Mouse (Mus musculus) hindbrain, embryonic 14.5 days (tissue): ENCODE results near the gene Zbtb4. TPM values are rescaled to one million over a fixed set of nuclear protein-coding genes. Genes with fewer than 3 reads are reported as not detected.

ENCODE experiments used
- ATAC-seq: fragments of 200-750 bp; cut with Nextera tagmentation; 2 replicates; pipeline ENCODE4 v1.8.0; 2017; ENCODE audit warnings: moderate number of reproducible peaks, mild to moderate bottlenecking, moderate TSS enrichment, moderate library complexity; ENCODE audit not compliant: low FRiP score
- DNase-seq: peaks from one replicate; pipeline ENCODE4 v3.0.0-alpha.2; 2015; ENCODE audit warnings: low spot score
- H3K27ac ChIP-seq: fragments of 300-500 bp; sonication (generic); 2 replicates; pipeline ENCODE4 v1.5.1; 2014; ENCODE audit warnings: mild to moderate bottlenecking, moderate library complexity
- H3K27me3 ChIP-seq: fragments of 300-500 bp; sonication (generic); 2 replicates; pipeline ENCODE4 v1.6.1; 2014; ENCODE audit warnings: mild to moderate bottlenecking, low read length, mixed read lengths; ENCODE audit not compliant: control insufficient read depth, insufficient read depth
- H3K36me3 ChIP-seq: fragments of 300-500 bp; sonication (generic); replicated peaks from 2 replicates; pipeline ENCODE4 v1.6.1; 2014; ENCODE audit not compliant: control insufficient read depth, insufficient read depth
- H3K4me1 ChIP-seq: fragments of 300-500 bp; sonication (generic); replicated peaks from 2 replicates; pipeline ENCODE4 v1.6.1; 2014; ENCODE audit warnings: antibody characterized with exemption, low read length, mixed read lengths; ENCODE audit not compliant: control insufficient read depth, insufficient read depth
- H3K4me2 ChIP-seq: fragments of 300-500 bp; sonication (generic); replicated peaks from 2 replicates; pipeline ENCODE4 v1.6.1; 2014; ENCODE audit warnings: mild to moderate bottlenecking, moderate library complexity
- H3K4me3 ChIP-seq: fragments of 300-500 bp; sonication (generic); replicated peaks from 2 replicates; pipeline ENCODE4 v1.5.1; 2014; ENCODE audit warnings: mild to moderate bottlenecking, low read length
- H3K9ac ChIP-seq: fragments of 300-500 bp; sonication (generic); 2 replicates; pipeline ENCODE4 v1.6.1; 2014
- H3K9me3 ChIP-seq: fragments of 300-500 bp; sonication (generic); 2 replicates; pipeline ENCODE4 v1.6.1; 2016; ENCODE audit warnings: low read length; ENCODE audit not compliant: control insufficient read depth
- WGBS: fragments of 180-500 bp; shearing (Covaris S2); extraction: QIAGEN DNeasy Blood & Tissue Kit; methylation state at CpG from one replicate; pipeline ENCODE4 v1.1.7; 2014; 5-methylcytosine and 5-hydroxymethylcytosine counted together
- polyA plus RNA-seq: library from polyadenylated mRNA; unstranded; fragments of >200 nt; fragmentation: Nextera tagmentation; extraction: Ambion mirVana; gene quantifications from 2 replicates; pipeline ENCODE4 v1.2.1, GENCODE M21; 2014

The Zbtb4 gene
- 4.6 TPM in 2 replicates for polyA plus RNA-seq

DNA sequence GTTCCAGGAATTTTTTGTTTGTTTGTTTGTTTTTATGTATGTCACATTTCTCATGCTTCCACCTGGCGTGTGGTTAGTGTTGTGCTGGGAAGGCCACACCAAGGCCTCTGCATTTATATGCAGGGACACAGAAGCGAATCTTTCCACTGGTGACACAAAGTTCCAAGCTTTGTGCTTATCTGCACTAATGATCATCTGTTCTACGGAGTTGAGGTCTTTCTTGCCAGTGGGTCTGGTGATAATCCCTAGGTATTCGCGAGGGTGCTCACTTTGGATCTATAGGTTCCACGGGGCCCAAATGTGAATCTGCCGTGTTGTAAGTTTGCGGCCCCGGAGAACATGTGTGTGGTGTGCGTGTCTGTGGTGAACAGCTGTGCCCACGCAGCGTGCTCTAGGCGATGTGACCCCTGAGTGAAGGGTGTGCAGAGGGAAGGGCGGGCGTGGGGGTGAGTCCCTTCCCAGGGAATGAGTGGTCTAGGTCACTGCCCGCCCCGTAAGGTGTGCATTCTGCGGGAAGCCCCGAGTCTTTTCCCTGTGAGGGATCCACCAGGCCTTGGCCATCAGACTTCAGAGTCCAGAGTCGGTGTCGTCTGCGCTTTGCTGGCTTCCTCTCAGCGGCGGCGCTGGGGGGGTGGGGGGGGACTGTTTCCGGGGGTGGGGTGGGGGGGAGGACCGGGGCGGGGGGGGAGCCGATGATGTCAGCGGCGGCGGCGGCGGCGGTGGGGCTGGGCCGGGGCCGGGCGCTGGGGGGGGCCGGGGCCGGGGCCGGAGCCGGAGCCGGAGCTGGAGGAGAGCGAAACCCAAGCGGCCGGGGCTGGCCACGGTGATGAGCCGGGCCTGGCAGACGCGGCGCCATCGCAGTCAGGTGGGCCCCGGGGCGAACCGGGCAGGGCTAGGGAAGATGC, at the start of gene Zbtb4:
Gene Zbtb4, plus strand, starts transcription at position 692 of the 905 bp plus-strand sequence.
- WGBS: 13% methylated on average over 51 of the region's 55 CpGs
- H3K4me1 ChIP-seq: peaks cover 21% of the 10 kb centered on the region
- H3K9ac ChIP-seq: peak within 1 kb of the TSS; percentile 94
- DNase-seq (peak; percentile 42), ATAC-seq (peak; percentile 61)
- H3K27me3 ChIP-seq: no peaks in the 10 kb centered on the region
- H3K4me3 ChIP-seq: peak within 1 kb of the TSS; percentile 81
- H3K9me3 ChIP-seq: no peaks in the 10 kb centered on the region
- H3K4me2 ChIP-seq: peak within 1 kb of the TSS; percentile 54
- H3K36me3 ChIP-seq: no peaks in the 10 kb centered on the region
- peak within 1 kb of the TSS; percentile 90 for H3K27ac ChIP-seq

DNA sequence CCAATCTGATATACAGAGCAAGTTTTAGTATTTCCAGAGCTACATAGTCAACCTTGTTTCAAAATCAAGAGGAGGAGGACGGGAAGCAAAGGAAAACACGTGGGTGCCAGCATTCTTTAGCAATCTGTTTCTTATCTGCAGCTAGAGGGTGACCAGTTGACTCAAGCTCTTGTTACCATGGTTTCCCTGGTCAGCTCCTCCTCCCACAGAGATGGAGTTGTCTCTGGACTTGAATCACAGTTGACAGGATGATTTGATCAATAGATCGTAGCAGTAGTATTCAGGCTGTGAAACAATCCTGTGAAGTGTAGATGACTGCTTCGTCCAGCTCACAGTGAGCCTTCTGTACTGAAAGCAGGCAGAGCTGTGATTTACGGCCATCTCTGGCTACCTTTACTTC, 49.8 kb upstream of the Zbtb4 start:
- H3K9ac ChIP-seq: no peak overlapping the region
- no peaks in the 10 kb centered on the region for H3K9me3 ChIP-seq
- ATAC-seq (no peak), DNase-seq (no peak)
- WGBS: 26% methylated on average over 5 of the region's 5 CpGs
- H3K4me1 ChIP-seq: 0 out of 2 replicates have a peak, but pooled peaks cover 3% of the 10 kb centered on the region
- no peak overlapping the region for H3K4me2 ChIP-seq
- H3K27me3 ChIP-seq: no peaks in the 10 kb centered on the region
- H3K27ac ChIP-seq: no peak overlapping the region
- H3K4me3 ChIP-seq: no peak overlapping the region
- H3K36me3 ChIP-seq: no peaks in the 10 kb centered on the region

DNA sequence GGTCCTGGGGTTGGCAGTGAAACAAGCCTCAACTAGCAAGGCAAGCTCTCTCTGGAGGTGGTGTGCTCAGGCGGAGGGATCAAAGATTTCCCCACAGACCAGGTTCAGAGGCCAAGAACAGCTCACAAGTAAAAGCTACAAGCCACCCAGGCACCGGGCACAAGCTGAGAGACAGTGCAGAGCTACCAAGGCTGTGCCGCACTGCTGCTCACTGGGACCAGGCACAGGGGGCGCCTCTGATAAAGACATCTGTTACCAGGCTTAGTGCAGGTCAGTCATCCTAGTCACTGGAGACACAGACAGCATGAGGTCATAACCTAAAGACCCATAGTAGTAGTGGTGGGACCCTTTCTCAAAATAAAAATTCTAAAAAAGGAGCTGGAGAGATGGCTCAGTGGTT, 48.8 kb upstream of the Zbtb4 start:
- Histone ChIP-seq H3K27me3 (no peaks in the 10 kb centered on the region), H3K27ac (no peak overlapping the region), H3K4me1 (0 out of 2 replicates have a peak, but pooled peaks cover 3% of the 10 kb centered on the region)

DNA sequence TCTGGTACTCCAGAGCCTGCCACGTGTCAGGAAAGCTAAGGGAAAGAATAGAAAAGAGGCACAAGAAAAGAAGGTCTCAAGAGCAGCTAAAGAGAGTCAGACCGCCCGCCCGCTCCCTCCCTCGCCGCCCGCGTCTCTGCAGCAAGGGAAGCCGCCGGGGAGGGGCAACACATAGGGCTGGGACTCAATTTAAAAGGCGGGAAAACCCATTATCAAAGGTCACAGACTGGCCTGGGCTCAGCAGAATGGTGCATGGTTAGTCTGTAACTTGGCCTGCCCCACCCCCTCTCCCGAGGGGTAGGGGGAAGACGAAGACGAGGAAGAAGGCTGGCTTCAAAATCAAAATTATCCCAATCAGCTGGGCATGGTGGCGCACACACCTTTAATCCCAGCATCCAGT, 47.1 kb upstream of the Zbtb4 start:
- Histone ChIP-seq H3K4me2 (no peak overlapping the region; the same call in 1 of the 2 replicates), H3K9me3 (no peaks in the 10 kb centered on the region), H3K9ac (no peak overlapping the region), H3K27ac (no peak overlapping the region), H3K27me3 (no peaks in the 10 kb centered on the region), H3K4me1 (0 out of 2 replicates have a peak, but pooled peaks cover 3% of the 10 kb centered on the region), H3K36me3 (no peaks in the 10 kb centered on the region), H3K4me3 (no peak overlapping the region)
- no peak for DNase-seq
- WGBS: 31% methylated on average over 15 of the region's 15 CpGs
- ATAC-seq: no peak

More for the DNA sequence above, 48.8 kb upstream of the Zbtb4 start:
- ATAC-seq (no peak), DNase-seq (no peak)
- H3K36me3 ChIP-seq: no peaks in the 10 kb centered on the region
- H3K9ac ChIP-seq: no peak overlapping the region
- no peaks in the 10 kb centered on the region for H3K9me3 ChIP-seq
- no peak overlapping the region for H3K4me2 ChIP-seq
- 65% methylated on average over 4 of the region's 4 CpGs for WGBS
- no peak overlapping the region for H3K4me3 ChIP-seq

DNA sequence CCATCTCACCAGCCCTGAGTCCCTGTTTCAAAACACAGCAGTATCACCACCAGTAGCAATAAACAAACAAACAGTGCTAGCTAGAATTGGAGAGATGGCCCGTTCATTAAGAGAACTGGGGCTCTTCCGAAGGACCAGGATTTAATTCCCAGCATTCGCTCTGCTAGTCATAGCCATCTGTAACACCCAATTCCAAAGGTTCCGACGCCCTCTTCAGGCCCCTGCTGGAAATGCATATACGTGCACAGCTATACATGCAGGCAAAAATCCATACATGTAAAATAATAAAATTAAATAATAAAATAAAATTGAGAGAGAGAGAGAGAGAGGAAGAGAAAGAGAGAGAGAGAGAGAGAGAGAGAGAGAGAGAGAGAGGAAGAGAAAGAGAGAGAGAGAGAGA, 46.3 kb upstream of the Zbtb4 start:
- H3K4me3 ChIP-seq: no peak overlapping the region
- no peak for ATAC-seq
- H3K9ac ChIP-seq: no peak overlapping the region
- 72% methylated on average over 6 of the region's 6 CpGs for WGBS
- no peaks in the 10 kb centered on the region for H3K27me3 ChIP-seq
- H3K4me2 ChIP-seq: no peak overlapping the region
- H3K9me3 ChIP-seq: no peaks in the 10 kb centered on the region
- no peak overlapping the region for H3K27ac ChIP-seq
- no peak for DNase-seq
- 0 out of 2 replicates have a peak, but pooled peaks cover 3% of the 10 kb centered on the region for H3K4me1 ChIP-seq
- no peaks in the 10 kb centered on the region for H3K36me3 ChIP-seq

DNA sequence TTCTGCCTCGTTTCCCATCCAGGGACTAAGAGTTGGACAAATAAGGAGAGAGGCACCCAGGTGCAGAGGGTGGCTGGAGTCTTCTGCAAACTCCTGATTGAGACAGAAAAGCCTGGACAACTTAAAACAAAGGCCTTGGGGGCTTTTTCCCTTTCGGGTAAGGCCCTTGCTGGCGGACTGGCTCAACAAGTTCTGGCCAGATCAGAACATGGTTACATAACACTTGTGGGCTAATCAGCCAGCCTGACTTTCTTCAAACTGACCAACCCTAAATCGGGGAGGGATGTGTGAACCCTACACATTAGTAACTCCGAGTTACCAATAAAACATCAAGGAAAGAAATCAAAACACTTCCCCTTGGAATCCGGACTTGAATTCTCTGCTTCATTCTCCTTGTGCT, 44.9 kb upstream of the Zbtb4 start:
- no peaks in the 10 kb centered on the region for H3K27me3 ChIP-seq
- no peaks in the 10 kb centered on the region for H3K36me3 ChIP-seq
- H3K4me1 ChIP-seq: 0 out of 2 replicates have a peak, but pooled peaks cover 3% of the 10 kb centered on the region
- no peak overlapping the region for H3K9ac ChIP-seq
- 88% methylated on average over 6 of the region's 6 CpGs for WGBS
- H3K27ac ChIP-seq: no peak overlapping the region
- H3K4me3 ChIP-seq: no peak overlapping the region
- ATAC-seq (no peak), DNase-seq (no peak)
- H3K9me3 ChIP-seq: no peaks in the 10 kb centered on the region
- no peak overlapping the region for H3K4me2 ChIP-seq

DNA sequence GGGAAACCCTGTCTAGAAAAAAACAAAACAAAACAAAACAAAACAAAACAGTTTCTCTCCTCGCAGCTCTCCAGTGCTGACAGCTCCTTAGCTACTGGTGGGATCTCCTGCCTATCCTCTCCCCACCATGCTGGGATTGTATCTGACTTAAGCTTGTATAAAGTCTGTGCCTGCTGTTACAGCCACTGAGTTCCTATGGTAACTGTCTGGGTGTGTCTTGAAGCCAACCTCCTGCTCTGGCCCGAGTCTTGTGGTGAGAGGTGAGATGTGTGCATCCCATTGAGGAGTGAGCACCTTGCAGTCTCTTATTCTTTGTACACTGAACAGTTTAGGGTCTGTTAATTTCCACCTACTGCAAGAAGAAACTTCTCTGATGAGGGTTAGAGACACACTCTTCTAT, 42.6 kb upstream of the Zbtb4 start:
- no peaks in the 10 kb centered on the region for H3K9me3 ChIP-seq
- H3K4me1 ChIP-seq: 0 out of 2 replicates have a peak, but pooled peaks cover 3% of the 10 kb centered on the region
- 53% methylated on average over 2 of the region's 2 CpGs for WGBS
- no peaks in the 10 kb centered on the region for H3K36me3 ChIP-seq
- no peak overlapping the region for H3K27ac ChIP-seq
- H3K27me3 ChIP-seq: no peaks in the 10 kb centered on the region
- no peak overlapping the region for H3K9ac ChIP-seq
- ATAC-seq (no peak), DNase-seq (no peak)
- H3K4me3 ChIP-seq: no peak overlapping the region
- H3K4me2 ChIP-seq: no peak overlapping the region

DNA sequence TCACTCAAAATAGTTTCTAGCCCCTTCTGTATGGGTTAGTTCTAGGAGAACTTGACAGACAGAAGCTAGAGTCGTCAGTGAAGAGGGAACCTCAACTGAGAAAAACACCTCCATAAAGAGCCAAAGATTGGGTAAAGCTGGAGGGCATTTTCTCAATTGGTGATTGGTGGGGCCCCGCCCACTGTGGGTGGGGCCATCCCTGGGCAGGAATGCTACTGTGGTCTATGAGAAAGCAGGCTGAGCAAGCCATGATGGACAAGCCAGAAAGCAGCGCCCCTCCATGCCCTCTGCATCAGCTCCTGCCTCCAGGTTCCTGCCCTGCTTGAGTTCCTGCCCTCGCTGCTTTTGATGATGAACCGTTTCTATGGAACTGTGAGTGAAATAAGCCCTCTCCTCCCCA, 39.8 kb upstream of the Zbtb4 start:
- Histone ChIP-seq H3K9ac (no peak overlapping the region), H3K4me1 (no peaks in the 10 kb centered on the region), H3K36me3 (no peaks in the 10 kb centered on the region), H3K27me3 (no peaks in the 10 kb centered on the region), H3K4me3 (no peak overlapping the region), H3K27ac (no peak overlapping the region), H3K4me2 (no peak overlapping the region), H3K9me3 (no peaks in the 10 kb centered on the region)
- WGBS: 41% methylated on average over 5 of the region's 5 CpGs
- ATAC-seq: no peak
- no peak for DNase-seq

DNA sequence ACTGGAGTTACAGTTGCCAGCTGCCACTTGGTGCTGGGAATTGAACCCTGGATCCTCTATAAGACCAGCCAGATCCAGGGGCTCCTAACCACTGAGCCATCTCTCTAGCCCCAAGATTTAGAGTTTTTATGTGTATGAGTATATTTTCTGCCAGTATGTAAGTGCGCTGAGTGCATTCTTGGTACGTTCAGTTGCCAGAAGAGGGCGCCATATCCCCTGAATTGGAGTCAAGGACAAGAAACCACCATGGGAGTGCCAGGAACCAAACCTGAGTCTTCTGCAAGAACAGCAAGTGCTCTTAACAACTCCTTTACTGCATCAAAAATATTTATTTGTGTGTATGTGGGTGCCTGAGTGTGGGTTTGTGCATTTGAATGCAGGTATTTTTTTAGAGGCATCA, 36.6 kb upstream of the Zbtb4 start:
- peak; percentile 50 for DNase-seq

More for the DNA sequence above, 36.6 kb upstream of the Zbtb4 start:
- H3K4me3 ChIP-seq: no peak overlapping the region
- no peak overlapping the region for H3K9ac ChIP-seq
- no peak overlapping the region for H3K27ac ChIP-seq
- H3K27me3 ChIP-seq: no peaks in the 10 kb centered on the region
- H3K36me3 ChIP-seq: peaks cover 8% of the 10 kb centered on the region
- no peaks in the 10 kb centered on the region for H3K4me1 ChIP-seq
- H3K9me3 ChIP-seq: no peaks in the 10 kb centered on the region
- no peak overlapping the region for H3K4me2 ChIP-seq
- no peak for ATAC-seq
- 22% methylated on average over 3 of the region's 3 CpGs for WGBS
